Mouse (Mus musculus) heart, embryonic 10.5 days (tissue): Measurements from ENCODE around the gene Ppp1r27. TPM values are rescaled to one million over a fixed set of nuclear protein-coding genes. Genes with fewer than 3 reads are reported as not detected.

Experiments used
- DNase-seq: peaks from one replicate; pipeline ENCODE4 v3.0.0-alpha.2; 2017; ENCODE audit warnings: low spot score
- H3K27ac ChIP-seq: fragments of 300-500 bp; sonication (generic); 2 replicates; pipeline ENCODE4 v1.5.1; 2016; ENCODE audit warnings: mild to moderate bottlenecking
- H3K27me3 ChIP-seq: fragments of 300-500 bp; sonication (generic); 2 replicates; pipeline ENCODE4 v1.6.1; 2016; ENCODE audit warnings: mild to moderate bottlenecking; ENCODE audit not compliant: poor library complexity, insufficient read depth, severe bottlenecking
- H3K36me3 ChIP-seq: fragments of 300-500 bp; sonication (generic); 2 replicates; pipeline ENCODE4 v1.6.1; 2016; ENCODE audit warnings: mild to moderate bottlenecking, moderate library complexity
- H3K4me1 ChIP-seq: fragments of 300-500 bp; sonication (generic); 2 replicates; pipeline ENCODE4 v1.6.1; 2016; ENCODE audit warnings: mild to moderate bottlenecking
- H3K4me3 ChIP-seq: fragments of 300-500 bp; sonication (generic); 2 replicates; pipeline ENCODE4 v1.5.1; 2016; ENCODE audit warnings: mild to moderate bottlenecking, moderate library complexity
- H3K9me3 ChIP-seq: fragments of 300-500 bp; sonication (generic); 2 replicates; pipeline ENCODE4 v1.6.1; 2016; ENCODE audit warnings: mild to moderate bottlenecking, moderate library complexity
- WGBS: fragments of 180-500 bp; shearing (Covaris S2); methylation state at CpG from one replicate; pipeline ENCODE4 v1.1.7; 2016; 5-methylcytosine and 5-hydroxymethylcytosine counted together
- polyA plus RNA-seq: library from polyadenylated mRNA; unstranded; fragments of >200 nt; fragmentation: Nextera tagmentation; extraction: Ambion mirVana; gene quantifications from 2 replicates; pipeline ENCODE4 v1.2.1, GENCODE M21; 2016

Gene Ppp1r27
- polyA plus RNA-seq, 1 experiment from 2014 or later, result not detected

DNA sequence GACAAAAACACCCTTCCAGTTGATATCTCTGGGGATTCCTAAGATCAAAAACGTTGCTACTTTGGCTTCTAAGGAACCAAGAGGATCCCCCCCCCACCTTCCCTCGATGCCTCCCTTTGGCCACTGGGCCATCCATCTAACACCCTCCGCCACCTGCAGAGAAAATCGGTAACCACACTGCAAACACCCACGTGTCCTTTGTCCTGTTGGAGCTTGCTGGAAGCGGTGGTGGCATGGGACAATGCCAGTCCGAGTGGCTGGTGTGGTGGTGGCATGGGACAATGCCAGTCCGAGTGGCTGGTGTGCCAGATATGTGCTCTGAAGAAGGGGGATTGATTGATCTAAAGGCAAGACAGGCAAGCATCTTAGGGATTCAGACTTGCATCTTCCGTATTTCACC, 19.3 kb downstream of the Ppp1r27 start:
- no peak for DNase-seq
- H3K4me3 ChIP-seq, result peak overlapping the region; percentile 59

DNA sequence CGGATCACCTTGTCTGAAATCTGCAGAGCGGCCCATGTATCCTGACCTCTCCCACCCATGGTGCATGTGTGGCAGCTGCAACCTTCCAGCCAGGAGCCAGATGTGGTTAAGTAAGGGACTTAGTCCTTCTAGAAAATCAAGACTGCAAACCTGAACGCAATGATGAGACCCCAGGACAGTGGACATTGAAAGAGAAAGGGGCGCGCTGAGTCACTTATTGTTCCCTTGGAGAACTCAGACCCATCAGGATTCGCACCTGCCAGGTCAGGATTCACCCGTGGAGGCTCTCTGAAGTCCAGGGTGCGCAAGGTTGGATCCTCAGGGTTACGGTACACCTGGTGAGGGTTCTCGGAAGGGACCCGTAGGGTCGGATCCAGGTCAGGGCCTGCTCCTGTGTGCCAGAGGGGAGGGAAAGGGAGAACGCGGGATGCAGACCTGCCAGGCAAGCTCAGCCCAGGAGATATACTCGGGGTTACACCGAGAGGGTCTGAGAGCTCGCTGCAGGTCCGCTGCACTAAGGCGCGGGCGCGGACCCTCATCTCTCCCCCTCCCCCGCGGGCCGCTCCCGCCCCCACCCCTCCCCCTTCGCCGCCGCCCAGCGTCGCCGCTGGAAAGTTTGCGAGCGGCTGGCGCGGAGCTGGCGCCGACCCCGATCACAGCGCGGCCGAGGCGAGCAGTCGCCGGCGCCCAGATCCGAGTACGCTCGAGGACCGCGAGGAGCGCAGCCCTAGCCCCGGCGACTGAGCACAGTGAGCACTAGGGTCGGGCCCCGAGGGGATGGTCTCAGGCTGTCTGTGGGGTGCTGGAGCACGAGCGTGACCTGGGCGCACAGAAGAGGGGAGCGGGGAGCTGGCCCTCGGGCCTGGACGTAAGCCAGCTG, 20.6 kb downstream of the Ppp1r27 start, which contains the start of gene Gcgr:
Gene Gcgr, plus strand, starts transcription at position 615 of the 880 bp plus-strand sequence.
- peak within 1 kb of the TSS; percentile 68 for H3K27ac ChIP-seq
- H3K4me1 ChIP-seq, result peaks cover 21% of the 10 kb centered on the region
- H3K36me3 ChIP-seq, result no peaks in the 10 kb centered on the region
- H3K4me3 ChIP-seq, result peak within 1 kb of the TSS; percentile 59
- no peak for DNase-seq
- WGBS, result 6% methylated on average over 61 of the region's 62 CpGs
- no peaks in the 10 kb centered on the region for H3K9me3 ChIP-seq
- peaks cover 81% of the 10 kb centered on the region for H3K27me3 ChIP-seq

More for the DNA sequence above, 19.3 kb downstream of the Ppp1r27 start:
- Histone ChIP-seq H3K27me3 (peaks cover 92% of the 10 kb centered on the region), H3K9me3 (no peaks in the 10 kb centered on the region), H3K27ac (no peak overlapping the region), H3K36me3 (no peaks in the 10 kb centered on the region), H3K4me1 (peaks cover 22% of the 10 kb centered on the region)
- WGBS, result 30% methylated on average over 9 of the region's 9 CpGs

DNA sequence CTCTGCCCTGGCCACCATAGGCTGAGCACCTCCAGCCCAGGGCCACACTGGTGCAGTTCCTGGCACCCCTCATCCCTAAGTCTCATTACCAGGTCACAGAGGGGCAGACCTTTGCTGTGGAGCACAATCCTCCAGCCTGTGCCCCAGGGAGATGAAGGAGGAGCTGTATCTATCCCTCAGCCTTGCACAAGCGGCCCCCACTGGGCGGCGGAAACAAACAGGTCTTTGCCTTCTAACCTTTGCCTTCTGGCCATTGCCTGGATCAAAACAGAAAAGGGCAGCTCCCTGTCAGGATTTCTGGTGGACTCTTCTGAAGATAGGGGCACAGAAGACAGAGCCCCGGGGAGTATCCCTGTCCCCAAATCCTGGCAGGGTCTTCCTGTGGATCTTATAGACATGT, 22.0 kb downstream of the Ppp1r27 start:
- H3K27me3 ChIP-seq, result peaks cover 67% of the 10 kb centered on the region
- 48% methylated on average over 4 of the region's 4 CpGs for WGBS
- no peak overlapping the region for H3K4me3 ChIP-seq
- peaks cover 15% of the 10 kb centered on the region for H3K4me1 ChIP-seq
- DNase-seq, result no peak
- H3K36me3 ChIP-seq, result no peaks in the 10 kb centered on the region
- H3K9me3 ChIP-seq, result no peaks in the 10 kb centered on the region
- no peak overlapping the region for H3K27ac ChIP-seq

DNA sequence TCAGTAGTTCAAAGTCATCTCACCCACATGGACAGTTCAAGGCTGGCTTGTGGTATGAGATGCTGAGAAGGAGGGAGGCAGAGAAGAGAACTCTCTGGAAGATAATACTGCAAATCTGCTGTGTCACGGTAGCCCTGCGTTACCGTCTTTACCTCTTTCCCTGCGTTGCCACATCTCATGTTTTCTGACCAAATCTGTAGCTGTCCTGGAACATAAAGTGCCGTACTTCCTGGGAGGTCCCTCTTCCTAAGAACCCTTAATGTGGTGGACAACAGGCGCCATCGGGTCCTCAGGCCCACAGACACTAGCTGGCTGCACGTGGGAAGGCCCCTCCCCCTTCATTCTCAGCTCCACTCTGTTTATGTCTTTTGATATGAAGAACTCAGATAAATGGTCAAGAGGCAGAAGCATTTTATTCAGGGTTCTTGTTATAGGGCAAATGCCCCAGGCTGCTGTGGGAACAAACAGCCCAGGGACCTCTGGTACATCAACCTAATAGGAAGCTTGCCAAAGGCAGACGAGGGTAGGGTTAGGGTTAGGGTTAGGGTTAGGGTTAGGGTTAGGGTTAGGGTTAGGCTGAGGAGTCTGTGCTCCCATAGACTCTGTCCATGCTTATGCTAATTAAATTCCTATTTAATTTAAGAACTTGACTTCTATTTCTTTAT, 23.1 kb downstream of the Ppp1r27 start:
- Histone ChIP-seq H3K4me3 (no peak overlapping the region), H3K9me3 (no peaks in the 10 kb centered on the region), H3K36me3 (no peaks in the 10 kb centered on the region), H3K27me3 (peaks cover 56% of the 10 kb centered on the region), H3K27ac (no peak overlapping the region), H3K4me1 (peaks cover 15% of the 10 kb centered on the region)
- whole genome bisulfite sequencing, result 72% methylated on average over 9 of the region's 9 CpGs
- no peak for DNase-seq

DNA sequence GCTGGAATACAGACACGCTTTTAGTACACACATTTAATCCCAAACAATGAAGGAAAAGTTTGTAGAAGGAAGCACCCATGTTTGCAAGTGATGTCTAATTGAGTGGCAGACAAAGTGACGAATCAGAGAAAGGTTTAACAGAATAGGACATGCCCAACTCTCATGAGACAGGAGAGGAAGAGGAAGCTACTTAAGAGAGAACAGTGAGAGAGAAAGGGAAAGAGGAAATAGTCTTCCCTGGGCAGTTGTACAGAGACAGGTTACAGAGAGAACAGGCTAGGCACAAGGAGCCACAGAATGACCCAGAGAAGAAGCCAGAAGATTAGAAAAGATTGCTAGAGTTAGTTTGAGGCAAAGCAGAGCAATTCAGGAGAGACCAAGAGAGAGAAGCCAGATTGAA, 25.0 kb downstream of the Ppp1r27 start:
- Histone ChIP-seq H3K36me3 (no peaks in the 10 kb centered on the region), H3K27me3 (peaks cover 37% of the 10 kb centered on the region), H3K4me3 (no peak overlapping the region), H3K27ac (no peak overlapping the region), H3K4me1 (peaks cover 14% of the 10 kb centered on the region), H3K9me3 (no peaks in the 10 kb centered on the region)
- DNase-seq, result no peak
- 70% methylated on average over 2 of the region's 2 CpGs for WGBS

DNA sequence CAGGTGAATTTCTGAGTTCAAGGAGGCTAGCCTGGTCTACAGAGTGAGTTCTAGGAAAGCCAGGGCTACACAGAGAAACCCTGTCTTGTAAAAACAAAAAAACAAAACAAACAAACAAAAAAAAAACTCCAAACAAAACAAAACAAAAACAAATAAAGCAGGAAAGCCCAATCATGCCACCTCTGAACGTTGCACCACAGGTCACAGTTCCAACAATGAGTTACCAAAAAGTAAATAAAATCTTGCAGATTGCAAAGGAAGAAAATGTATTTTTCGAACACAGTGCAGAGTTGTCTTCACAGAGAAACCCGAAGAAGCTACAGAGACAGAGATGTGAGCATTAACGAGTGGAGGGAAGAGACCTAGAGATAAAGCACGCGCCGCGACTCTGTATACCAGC, 28.4 kb downstream of the Ppp1r27 start:
- H3K27me3 ChIP-seq, result peaks cover 4% of the 10 kb centered on the region; the same call in 1 of the 2 replicates
- no peak for DNase-seq
- 83% methylated on average over 8 of the region's 8 CpGs for WGBS
- peaks cover 22% of the 10 kb centered on the region for H3K4me1 ChIP-seq
- H3K9me3 ChIP-seq, result no peaks in the 10 kb centered on the region
- H3K4me3 ChIP-seq, result no peak overlapping the region
- no peak overlapping the region for H3K27ac ChIP-seq
- H3K36me3 ChIP-seq, result no peaks in the 10 kb centered on the region

DNA sequence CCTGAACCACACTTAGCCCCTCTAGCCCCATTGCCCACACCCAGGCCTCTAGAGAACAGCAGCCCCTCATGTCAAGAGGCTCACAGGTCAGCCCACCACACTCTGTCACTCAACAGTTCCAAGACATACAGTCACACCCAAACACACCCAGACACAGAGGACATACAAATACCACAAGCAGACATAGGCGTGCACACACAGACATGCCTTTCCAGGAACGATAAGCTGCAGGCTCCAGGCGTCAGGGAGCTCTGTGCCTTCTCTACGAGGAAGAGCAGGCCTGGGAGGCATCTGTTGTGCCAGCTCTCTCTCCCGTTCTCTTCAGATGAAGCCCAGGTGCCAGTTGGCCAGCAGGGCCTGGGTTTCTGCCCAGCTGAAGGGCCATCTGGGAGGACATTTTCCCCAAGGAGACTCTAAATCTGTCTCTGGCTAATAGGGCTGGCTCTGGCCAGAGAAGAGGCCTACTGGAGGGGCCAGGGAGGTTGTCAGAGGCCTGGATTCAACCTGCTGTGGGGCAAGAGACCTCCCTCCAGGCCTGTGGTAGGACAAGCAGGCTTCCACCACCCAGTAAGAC, 29.9 kb downstream of the Ppp1r27 start:
- no peaks in the 10 kb centered on the region for H3K9me3 ChIP-seq
- 74% methylated on average over 5 of the region's 5 CpGs for WGBS
- H3K27ac ChIP-seq, result peak overlapping the region; percentile 70; the same call in 1 of the 2 replicates
- H3K36me3 ChIP-seq, result no peaks in the 10 kb centered on the region
- peaks cover 22% of the 10 kb centered on the region for H3K4me1 ChIP-seq
- DNase-seq, result no peak
- H3K27me3 ChIP-seq, result 0 out of 2 replicates have a peak, but pooled peaks cover 2% of the 10 kb centered on the region
- H3K4me3 ChIP-seq, result no peak overlapping the region

DNA sequence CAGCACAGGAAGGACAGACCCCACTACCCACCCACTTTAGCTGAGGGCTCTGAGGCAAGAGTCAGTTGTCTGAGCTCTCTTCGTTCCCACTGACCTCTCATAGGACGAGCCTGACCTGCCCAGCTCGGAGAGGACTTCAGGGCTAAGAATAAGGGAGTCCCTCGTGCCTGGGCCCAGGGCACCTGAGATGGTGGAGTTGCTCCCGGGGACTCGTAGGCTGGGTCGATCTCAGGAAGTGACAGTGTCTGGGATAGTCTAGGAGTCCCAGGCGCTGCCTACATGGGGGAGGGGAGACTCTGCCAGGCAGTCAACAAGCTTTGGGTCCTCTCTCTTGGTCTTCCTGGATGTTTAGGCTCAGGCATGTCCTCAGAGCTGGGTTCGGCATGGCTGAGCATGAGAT, 30.4 kb downstream of the Ppp1r27 start:
- Histone ChIP-seq H3K36me3 (no peaks in the 10 kb centered on the region), H3K27ac (peak overlapping the region; percentile 70; the same call in 1 of the 2 replicates), H3K4me3 (no peak overlapping the region), H3K27me3 (0 out of 2 replicates have a peak, but pooled peaks cover 6% of the 10 kb centered on the region), H3K9me3 (no peaks in the 10 kb centered on the region), H3K4me1 (peaks cover 25% of the 10 kb centered on the region)
- DNase-seq, result no peak
- WGBS, result 69% methylated on average over 9 of the region's 9 CpGs

DNA sequence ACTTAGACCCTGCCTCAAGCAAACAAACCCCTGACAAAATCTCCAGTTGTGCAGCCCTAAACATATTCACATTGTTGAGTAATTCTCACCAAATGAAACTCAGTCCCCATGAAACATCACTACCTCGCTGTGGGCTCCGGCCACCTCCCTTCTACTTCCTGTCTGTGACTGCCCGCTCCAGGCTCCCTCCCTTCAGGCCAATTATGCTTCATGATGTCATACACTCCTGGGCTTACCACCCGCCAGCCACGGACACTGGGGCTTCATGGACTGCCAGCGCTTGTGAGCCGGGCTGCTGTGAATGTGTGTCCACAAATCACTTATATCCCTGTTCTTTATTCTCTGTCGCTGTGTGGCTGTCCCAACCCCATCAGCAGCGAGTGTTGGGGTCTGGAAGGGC, 31.2 kb downstream of the Ppp1r27 start:
- Histone ChIP-seq H3K4me1 (peaks cover 27% of the 10 kb centered on the region), H3K27me3 (0 out of 2 replicates have a peak, but pooled peaks cover 6% of the 10 kb centered on the region), H3K9me3 (no peaks in the 10 kb centered on the region), H3K36me3 (no peaks in the 10 kb centered on the region), H3K27ac (peak overlapping the region; percentile 70; the same call in 1 of the 2 replicates), H3K4me3 (no peak overlapping the region; the same call in 1 of the 2 replicates)
- 42% methylated on average over 9 of the region's 9 CpGs for WGBS
- no peak for DNase-seq

DNA sequence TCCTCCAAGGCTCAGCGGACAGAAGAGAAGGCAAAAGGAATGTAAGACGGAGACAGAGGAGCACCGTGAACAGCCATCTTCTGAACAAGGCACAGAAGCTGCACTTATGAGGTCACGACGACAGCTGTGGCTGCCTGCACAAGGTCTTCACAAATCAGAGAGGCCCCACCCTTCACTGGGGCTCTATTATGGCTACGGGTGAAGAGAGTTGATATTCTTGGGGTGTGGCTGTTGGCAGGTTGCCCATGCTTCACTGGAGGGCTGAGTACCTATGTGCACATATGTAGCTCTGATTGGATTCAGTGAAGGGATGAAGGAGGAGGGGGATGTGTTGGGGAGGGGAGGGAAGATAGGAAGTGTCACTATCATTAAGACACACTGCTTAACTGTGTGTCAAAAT, 32.4 kb downstream of the Ppp1r27 start:
- H3K9me3 ChIP-seq, result no peaks in the 10 kb centered on the region
- no peak overlapping the region for H3K4me3 ChIP-seq
- 67% methylated on average over 6 of the region's 6 CpGs for WGBS
- H3K4me1 ChIP-seq, result peaks cover 27% of the 10 kb centered on the region
- H3K27me3 ChIP-seq, result 0 out of 2 replicates have a peak, but pooled peaks cover 6% of the 10 kb centered on the region
- H3K36me3 ChIP-seq, result no peaks in the 10 kb centered on the region
- no peak overlapping the region for H3K27ac ChIP-seq
- no peak for DNase-seq

DNA sequence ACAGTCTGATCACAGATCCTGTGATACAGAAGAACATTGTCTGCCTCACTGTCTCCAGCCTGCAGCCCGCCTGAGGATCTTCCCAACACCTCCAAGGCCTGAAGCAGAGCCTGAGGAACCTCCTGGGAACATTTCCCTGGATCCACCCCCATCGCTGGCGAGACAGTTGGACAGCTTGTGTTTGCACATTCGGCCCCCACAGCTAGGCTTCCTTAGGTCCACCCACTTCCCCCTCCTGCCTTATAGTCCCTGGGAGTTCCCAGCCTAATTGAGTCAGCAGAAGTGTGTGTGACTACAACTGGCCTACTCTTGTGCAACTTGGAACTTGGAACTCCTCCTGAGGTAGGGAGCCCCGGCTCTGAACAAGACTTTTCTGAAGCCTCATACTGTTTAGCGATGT, 32.9 kb downstream of the Ppp1r27 start:
- H3K4me3 ChIP-seq, result no peak overlapping the region
- H3K9me3 ChIP-seq, result no peaks in the 10 kb centered on the region
- no peak overlapping the region for H3K27ac ChIP-seq
- H3K4me1 ChIP-seq, result peaks cover 27% of the 10 kb centered on the region
- 62% methylated on average over 6 of the region's 6 CpGs for WGBS
- no peaks in the 10 kb centered on the region for H3K36me3 ChIP-seq
- H3K27me3 ChIP-seq, result 0 out of 2 replicates have a peak, but pooled peaks cover 6% of the 10 kb centered on the region
- DNase-seq, result no peak

DNA sequence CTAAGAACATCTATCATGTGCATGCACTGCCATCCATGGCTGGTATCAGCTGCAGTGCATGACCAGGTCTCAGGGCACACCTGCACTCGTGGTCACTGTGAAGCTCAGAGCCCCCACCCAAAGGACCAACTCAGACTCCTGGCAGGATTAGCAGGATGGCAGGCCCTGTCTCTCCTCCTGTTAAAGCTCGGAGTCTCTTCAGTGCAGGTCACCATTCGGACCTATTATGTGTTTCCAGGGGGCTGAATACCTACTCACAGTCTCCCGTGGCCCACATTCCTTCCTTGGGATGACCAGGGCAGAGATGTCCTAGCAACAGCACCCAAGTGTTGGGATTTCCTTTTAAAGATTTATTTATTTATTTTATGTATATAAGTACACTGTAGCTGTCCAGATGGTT, 33.8 kb downstream of the Ppp1r27 start:
- WGBS, result 80% methylated on average over 4 of the region's 4 CpGs
- H3K27me3 ChIP-seq, result 0 out of 2 replicates have a peak, but pooled peaks cover 6% of the 10 kb centered on the region

More for the DNA sequence above, 33.8 kb downstream of the Ppp1r27 start:
- DNase-seq, result no peak
- Histone ChIP-seq H3K27ac (no peak overlapping the region), H3K9me3 (no peaks in the 10 kb centered on the region), H3K36me3 (no peaks in the 10 kb centered on the region), H3K4me1 (peaks cover 27% of the 10 kb centered on the region), H3K4me3 (no peak overlapping the region)
